Mouse (Mus musculus): ENCODE results near the gene Tecpr1.

Gene Tecpr1

GRCm38 (mm10) chr5:144251876-144252577 is 28.6 kb upstream of the Tecpr1 start:
- no peak for DNase-seq

- no peak for DNase-seq
Observed at GRCm38 (mm10) chr5:144249871-144250270, 26.5 kb upstream of the Tecpr1 start.

- no peak for DNase-seq
Observed at GRCm38 (mm10) chr5:144247906-144248585, 24.6 kb upstream of the Tecpr1 start.

GRCm38 (mm10) chr5:144247307-144247706 is 23.9 kb upstream of the Tecpr1 start:
- DNase-seq: no peak

GRCm38 (mm10) chr5:144246669-144247068 is 23.3 kb upstream of the Tecpr1 start:
- no peak for DNase-seq

- DNase-seq: no peak
Observed at GRCm38 (mm10) chr5:144245592-144245991, 22.2 kb upstream of the Tecpr1 start.

GRCm38 (mm10) chr5:144243901-144244487 is 20.6 kb upstream of the Tecpr1 start, which contains the start of gene Bri3:
Bri3 (plus strand) TSS chr5:144244437.
- DNase-seq: no peak

- no peak for DNase-seq
Observed at GRCm38 (mm10) chr5:144238969-144239368, 15.6 kb upstream of the Tecpr1 start.

GRCm38 (mm10) chr5:144234714-144235113 is 11.3 kb upstream of the Tecpr1 start:
- DNase-seq: no peak

- DNase-seq: no peak
Observed at GRCm38 (mm10) chr5:144234222-144234621, 10.8 kb upstream of the Tecpr1 start.

- DNase-seq: no peak
Observed at GRCm38 (mm10) chr5:144232531-144232930, 9.1 kb upstream of the Tecpr1 start.

- DNase-seq: no peak
Observed at GRCm38 (mm10) chr5:144231410-144231809, 8.0 kb upstream of the Tecpr1 start.

GRCm38 (mm10) chr5:144230216-144230615 is 6.8 kb upstream of the Tecpr1 start:
- no peak for DNase-seq

- no peak for DNase-seq
Observed at GRCm38 (mm10) chr5:144226220-144226619, 2.8 kb upstream of the Tecpr1 start.

- no peak for DNase-seq
Observed at GRCm38 (mm10) chr5:144223899-144224816, 743 bp upstream of the Tecpr1 start.

- no peak for DNase-seq
Observed at GRCm38 (mm10) chr5:144222811-144223502, 458 bp downstream of the Tecpr1 start.

- DNase-seq: no peak
Observed at GRCm38 (mm10) chr5:144221305-144221704, 2.1 kb downstream of the Tecpr1 start.

GRCm38 (mm10) chr5:144219936-144220335 is 3.5 kb downstream of the Tecpr1 start:
- DNase-seq: no peak

GRCm38 (mm10) chr5:144219306-144219705 is 4.1 kb downstream of the Tecpr1 start:
- no peak for DNase-seq

GRCm38 (mm10) chr5:144218061-144218460 is 5.4 kb downstream of the Tecpr1 start:
- no peak for DNase-seq

- no peak for DNase-seq
Observed at GRCm38 (mm10) chr5:144215992-144216391, 7.4 kb downstream of the Tecpr1 start.

GRCm38 (mm10) chr5:144214453-144214852 is 9.0 kb downstream of the Tecpr1 start:
- peak; percentile 64 for DNase-seq
